ENCODE assay signal across 16 mouse cellular contexts in the genomic region with DNA sequence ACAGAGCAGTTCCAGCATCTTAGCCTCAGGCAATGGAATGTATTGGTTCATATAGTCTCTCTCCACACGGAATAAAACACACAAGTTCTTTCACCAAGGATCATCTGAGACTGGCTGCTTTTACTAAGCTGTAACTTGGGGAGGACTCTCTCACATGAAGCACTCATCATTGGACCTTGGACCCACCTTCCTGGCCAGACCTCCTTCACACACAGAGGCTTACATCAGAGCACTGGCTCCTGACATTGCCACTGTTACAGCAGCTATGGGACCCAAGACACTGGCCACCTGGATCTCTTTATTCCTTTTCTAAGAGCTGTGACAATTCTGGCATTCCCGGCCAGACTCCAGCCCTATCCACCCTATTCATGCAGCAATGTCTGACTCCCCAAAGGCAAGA.
"Had no signal": no experiment of that assay in that cellular context is flagged by ENCODE, and none has a peak within 500 bp of the region (broad histone marks: within the 10 kb centered on the region; RNA-seq: fewer than 3 reads in every experiment).

No protein-coding gene starts in this region.

- H3K36me3 ChIP-seq: lung, embryonic 15.5 days; midbrain, embryonic 13.5 days; midbrain, embryonic 15.5 days; neural tube, embryonic 12.5 days; stomach, embryonic 15.5 days had no signal

- H3K9ac ChIP-seq: liver, postnatal 0 days; lung, embryonic 15.5 days; midbrain, embryonic 13.5 days; midbrain, embryonic 15.5 days; neural tube, embryonic 12.5 days; stomach, embryonic 15.5 days had no signal

- H3K4me3 ChIP-seq: lung, embryonic 15.5 days; megakaryocyte, embryonic 14.5 days; midbrain, embryonic 13.5 days; midbrain, embryonic 15.5 days; neural tube, embryonic 12.5 days; stomach, embryonic 15.5 days had no signal

- H3K27ac ChIP-seq: lung, embryonic 15.5 days; macrophage; midbrain, embryonic 13.5 days; midbrain, embryonic 15.5 days; neural tube, embryonic 12.5 days; stomach, embryonic 15.5 days had no signal

- H3K4me1 ChIP-seq: lung, embryonic 15.5 days; megakaryocyte, embryonic 14.5 days; midbrain, embryonic 13.5 days; midbrain, embryonic 15.5 days; neural tube, embryonic 12.5 days; stomach, embryonic 15.5 days had no signal

- ATAC-seq: liver, postnatal 0 days; lung, postnatal 0 days; midbrain, embryonic 13.5 days; midbrain, embryonic 15.5 days had no signal

- DNase-seq: liver, postnatal 0 days; lung, adult 2 months; lung, postnatal 14 days; lung, postnatal 36 days; right cerebral cortex, postnatal 14 days; thymus, adult 18-20 months; thymus, postnatal 14 days; thymus, postnatal 36 days had no signal

- H3K27me3 ChIP-seq: lung, embryonic 15.5 days; megakaryocyte, embryonic 14.5 days; midbrain, embryonic 13.5 days; midbrain, embryonic 15.5 days; neural tube, embryonic 12.5 days; stomach, embryonic 15.5 days had no signal
